In genomic region chr11:87666256-87667035, GRCm38 (mm10) we compare ENCODE assay signal across 1 mouse cellular context.
TF ChIP-seq lines count a peak whose summit lies in the region.

No protein-coding gene starts in this region.

TF ChIP-seq in CH12.LX, 34 proteins besides CTCF, POLR2A, EP300 and RAD21 (continued from another document):
- TF ChIP-seq USF1 (IDR thresholded peaks at IDR 0.05; ENCODE audit: low read depth, low read length) (no peak), JUN (IDR thresholded peaks at IDR 0.05; ENCODE audit: insufficient read depth, low read depth, low read length) (no peak), CHD2 (IDR thresholded peaks at IDR 0.05; ENCODE audit: low read length) (no peak), ZKSCAN1 (IDR thresholded peaks at IDR 0.05; ENCODE audit: borderline replicate concordance, low read depth, low read length) (no peak), ZNF384 (IDR thresholded peaks at IDR 0.05; ENCODE audit: low read depth, low read length) (no peak), SMC3 (IDR thresholded peaks at IDR 0.05; ENCODE audit: low read depth, low read length) (0 out of 2 replicates have a peak, but pooled peaks have one; percentile 5), GABPA (IDR thresholded peaks at IDR 0.05; ENCODE audit: insufficient replicate concordance, low read depth, low read length) (no peak), E2F4 (IDR thresholded peaks at IDR 0.05; ENCODE audit: insufficient replicate concordance, low read depth, low read length) (0 out of 2 replicates have a peak, but pooled peaks have one; percentile 25), JUND (conservative IDR thresholded peaks at IDR 0.05; ENCODE audit: low read depth, low read length) (no peak), ZC3H11A (IDR thresholded peaks at IDR 0.05; ENCODE audit: low read depth, low read length) (no peak), PAX5 (IDR thresholded peaks at IDR 0.05; ENCODE audit: low read length) (no peak), NELFE (IDR thresholded peaks at IDR 0.05; ENCODE audit: low read depth, low read length) (peak; percentile 59; the same call in 1 of the 2 replicates), UBTF (IDR thresholded peaks at IDR 0.05; ENCODE audit: low read depth, low read length) (peak; percentile 85; the same call in 1 of the 2 replicates), IRF4 (IDR thresholded peaks at IDR 0.05; ENCODE audit: low read depth, low read length) (no peak; the same call in 1 of the 2 replicates), RCOR1 (conservative IDR thresholded peaks at IDR 0.05; ENCODE audit: low read depth, low read length) (no peak), MAZ (IDR thresholded peaks at IDR 0.05; ENCODE audit: low read depth, low read length) (0 out of 2 replicates have a peak, but pooled peaks have one; percentile 22)
